Mouse (Mus musculus) splenic B cell, adult 2 months (primary cell): ENCODE measurements around the gene Plpp3.

ENCODE experiments used
- DNase-seq: peaks from one replicate; pipeline ENCODE4 v3.0.0-alpha.2; 2011; ENCODE audit warnings: low read depth, low spot score
- H3K27me3 ChIP-seq: 2 replicates; pipeline ENCODE4 v1.6.1; 2012; ENCODE audit warnings: mild to moderate bottlenecking, low read length, moderate library complexity, mixed read lengths; ENCODE audit not compliant: control insufficient read depth, poor library complexity, insufficient read depth, severe bottlenecking
- H3K36me3 ChIP-seq: 2 replicates; pipeline ENCODE4 v1.6.1; 2012; ENCODE audit warnings: mild to moderate bottlenecking, low read length, moderate library complexity, mixed read lengths; ENCODE audit not compliant: control insufficient read depth, poor library complexity, insufficient read depth, severe bottlenecking

Plpp3 gene

DNA sequence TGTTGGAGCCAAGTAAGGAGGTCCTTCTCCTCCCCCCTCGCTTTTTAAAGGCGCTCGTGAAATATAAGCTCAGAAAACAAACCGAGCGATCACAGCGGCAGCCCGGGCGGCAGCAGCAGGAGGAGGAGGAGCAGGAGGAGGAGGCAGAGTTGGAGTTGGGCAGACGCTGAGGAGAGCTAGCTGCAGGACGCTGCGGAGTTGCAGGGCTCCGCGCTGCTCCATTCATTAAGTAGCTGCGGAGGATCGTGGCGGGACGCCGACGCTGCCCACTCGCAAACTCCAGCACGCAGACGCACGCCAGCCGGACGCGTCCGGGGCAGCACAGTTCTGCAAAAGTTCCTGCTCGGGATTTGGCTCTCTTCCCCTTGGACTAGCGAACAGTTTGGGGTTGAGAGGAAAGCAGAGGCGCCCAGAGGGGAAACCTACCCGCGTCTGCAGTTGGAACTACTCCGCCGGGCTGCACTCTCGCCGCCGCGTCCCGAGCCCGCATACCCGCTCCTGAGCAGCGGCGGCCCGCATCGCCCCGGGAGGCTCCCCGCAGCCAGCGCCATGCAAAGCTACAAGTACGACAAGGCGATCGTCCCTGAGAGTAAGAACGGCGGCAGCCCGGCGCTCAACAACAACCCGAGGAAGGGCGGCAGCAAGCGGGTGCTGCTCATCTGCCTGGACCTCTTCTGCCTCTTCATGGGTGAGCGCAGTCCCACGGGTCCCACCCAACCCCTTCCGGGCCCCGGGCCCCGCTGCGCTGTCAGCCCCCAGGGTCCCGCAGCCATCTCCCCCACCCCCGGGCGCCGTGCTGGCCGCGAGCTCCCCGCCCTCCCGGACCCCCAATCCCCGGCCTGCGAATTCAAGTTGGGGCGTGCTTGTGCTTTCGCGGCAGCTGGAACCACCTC is at the start of gene Plpp3:
Plpp3 (plus strand) TSS at position 72 of the 893 bp plus-strand sequence.
- DNase-seq, result peak; percentile 51
- no peaks in the 10 kb centered on the region for H3K27me3 ChIP-seq

DNA sequence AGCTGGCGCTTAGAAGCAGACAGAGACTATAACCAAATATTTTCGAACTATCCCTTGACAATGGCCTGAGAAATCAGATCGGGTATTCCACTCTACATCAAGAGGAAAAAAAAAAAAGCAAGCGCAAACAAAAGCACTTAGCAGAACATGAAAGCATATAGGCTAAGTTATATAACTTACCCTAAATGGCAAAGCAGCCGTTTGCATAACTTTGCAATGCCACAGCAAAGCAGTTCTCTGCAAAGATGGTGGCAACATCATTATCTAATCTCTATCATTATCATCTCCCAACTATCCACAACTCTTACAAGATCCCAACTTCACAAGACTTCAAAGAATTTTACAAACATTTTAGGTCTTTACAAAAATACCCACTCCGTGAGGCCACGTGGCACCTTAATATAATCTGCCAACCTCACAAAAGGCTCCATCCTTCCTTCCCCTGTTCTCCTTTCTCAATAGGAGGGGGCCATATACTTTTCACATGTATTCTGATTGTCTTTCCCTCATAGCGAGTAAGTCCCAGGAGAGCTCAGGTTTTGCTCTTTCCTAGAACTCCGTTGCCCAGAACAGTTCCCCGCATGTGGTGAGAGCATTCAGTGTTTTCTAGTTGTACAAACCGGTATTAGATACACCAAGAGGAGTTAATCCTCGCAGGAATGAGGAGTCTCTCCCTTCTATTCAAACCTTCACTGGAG is 49.1 kb upstream of the Plpp3 start:
- no peaks in the 10 kb centered on the region for H3K36me3 ChIP-seq
- peaks cover 2% of the 10 kb centered on the region for H3K27me3 ChIP-seq
- no peak for DNase-seq

More for the DNA sequence above, at the start of gene Plpp3:
- 0 out of 2 replicates have a peak, but pooled peaks cover 2% of the 10 kb centered on the region for H3K36me3 ChIP-seq

- Histone ChIP-seq H3K36me3 (no peaks in the 10 kb centered on the region), H3K27me3 (peaks cover 2% of the 10 kb centered on the region)
- DNase-seq, result no peak
Observed at GRCm38 (mm10) chr4:105108641-105109198, 48.4 kb upstream of the Plpp3 start.

- peak; percentile 50 for DNase-seq
- Histone ChIP-seq H3K36me3 (no peaks in the 10 kb centered on the region), H3K27me3 (peaks cover 2% of the 10 kb centered on the region)
Observed at GRCm38 (mm10) chr4:105109199-105109989, 47.8 kb upstream of the Plpp3 start, which contains the start of gene Prkaa2. TSS of gene Prkaa2 (minus strand) at chr4:105109890.

DNA sequence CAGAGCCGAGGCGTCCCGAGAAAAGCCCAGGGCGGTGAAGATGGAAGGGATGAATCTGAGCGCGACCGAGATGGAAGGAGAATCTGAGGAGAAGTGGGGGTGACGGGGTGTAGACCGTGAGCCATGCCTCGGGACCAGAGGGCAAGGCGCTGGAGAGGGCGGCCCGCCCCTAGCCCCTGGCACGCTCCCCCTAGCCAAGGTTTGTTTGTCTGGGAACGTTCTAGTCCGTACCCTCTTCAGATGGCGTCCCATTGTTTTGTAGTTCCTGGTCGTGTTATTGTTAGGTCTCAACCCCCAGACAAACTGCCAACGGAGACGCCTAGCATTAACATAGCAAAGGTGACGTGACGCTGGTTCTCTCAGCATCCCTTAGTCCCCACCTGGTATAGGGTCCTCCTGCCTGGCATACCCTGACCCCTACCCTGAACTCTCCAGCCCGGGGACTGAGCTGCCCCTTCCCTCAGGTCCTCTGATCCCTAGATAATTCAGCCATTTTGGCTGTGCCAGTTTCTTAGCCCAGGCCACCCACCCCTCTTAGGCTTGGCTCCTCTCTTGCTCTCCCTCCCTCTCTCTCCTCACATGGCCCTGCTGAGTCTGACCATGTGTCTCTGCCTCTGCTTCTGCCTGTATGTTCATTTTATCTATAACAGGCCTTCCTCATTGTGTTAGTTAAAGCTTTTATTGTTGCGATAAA is 47.0 kb upstream of the Plpp3 start:
- no peaks in the 10 kb centered on the region for H3K36me3 ChIP-seq
- no peak for DNase-seq

DNA sequence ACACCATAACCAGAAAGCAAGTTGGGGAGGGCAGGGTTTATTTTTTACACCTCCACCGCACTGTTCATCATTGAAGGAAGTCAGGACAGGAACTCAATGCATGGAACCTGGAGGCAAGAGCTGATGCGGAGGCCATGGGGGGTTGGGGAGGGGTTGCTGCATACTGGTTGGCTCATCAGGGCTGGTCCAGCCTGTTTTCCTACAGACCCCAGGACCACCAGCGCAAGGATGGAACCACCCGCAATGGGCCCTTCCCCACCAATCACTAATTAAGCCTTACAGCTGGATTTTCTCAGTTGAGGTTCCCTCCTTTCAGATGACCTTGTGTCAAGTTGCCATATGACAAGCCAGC is 46.5 kb upstream of the Plpp3 start:
- H3K36me3 ChIP-seq, result no peaks in the 10 kb centered on the region
- DNase-seq, result no peak

More for the DNA sequence above, 47.0 kb upstream of the Plpp3 start:
- H3K27me3 ChIP-seq, result peaks cover 2% of the 10 kb centered on the region

GRCm38 (mm10) chr4:105111770-105112169 is 45.4 kb upstream of the Plpp3 start:
- no peak for DNase-seq
- Histone ChIP-seq H3K36me3 (no peaks in the 10 kb centered on the region), H3K27me3 (peaks cover 2% of the 10 kb centered on the region)

More for the DNA sequence above, 46.5 kb upstream of the Plpp3 start:
- peaks cover 2% of the 10 kb centered on the region for H3K27me3 ChIP-seq

DNA sequence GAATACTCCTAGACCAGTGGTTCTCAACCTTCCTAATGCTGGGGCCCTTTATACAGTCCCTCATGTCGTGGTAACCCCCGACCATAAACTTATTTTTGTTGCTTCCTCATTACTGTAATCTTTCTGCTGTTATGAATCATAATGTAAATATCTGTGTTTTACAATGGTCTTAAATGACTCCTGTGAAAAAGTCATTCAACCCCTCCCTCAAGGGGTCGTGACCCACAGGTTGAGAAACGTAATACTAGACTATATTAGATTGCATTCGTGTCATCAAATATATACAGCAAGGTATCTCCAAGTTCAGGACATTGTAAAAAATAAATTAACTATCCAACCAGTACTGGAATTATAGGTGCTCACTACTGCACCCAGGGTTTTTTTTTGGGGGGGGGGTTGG is 44.1 kb upstream of the Plpp3 start:
- no peaks in the 10 kb centered on the region for H3K36me3 ChIP-seq

GRCm38 (mm10) chr4:105113468-105113867 is 43.7 kb upstream of the Plpp3 start:
- Histone ChIP-seq H3K27me3 (peaks cover 2% of the 10 kb centered on the region), H3K36me3 (no peaks in the 10 kb centered on the region)
- DNase-seq, result no peak

More for the DNA sequence above, 44.1 kb upstream of the Plpp3 start:
- H3K27me3 ChIP-seq, result peaks cover 2% of the 10 kb centered on the region
- DNase-seq, result no peak

DNA sequence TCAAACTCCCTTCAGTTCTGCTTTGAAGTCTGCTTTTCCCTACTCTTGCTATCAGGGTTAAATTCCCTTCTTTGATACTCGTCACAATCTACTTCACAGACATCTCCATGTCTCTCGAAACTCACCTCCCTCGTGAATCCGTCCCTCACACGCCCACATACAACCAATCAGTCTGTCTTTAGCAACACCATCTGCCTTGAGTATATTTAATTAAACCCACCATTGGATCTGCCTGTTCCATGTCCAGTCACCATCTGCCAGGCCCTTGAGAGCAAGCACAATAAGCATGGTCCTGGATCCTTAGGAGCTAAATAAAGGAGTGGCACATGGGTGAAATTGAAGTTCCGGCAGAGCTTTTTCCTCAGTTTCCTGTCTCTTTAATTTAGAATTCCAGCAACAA is 36.1 kb upstream of the Plpp3 start:
- DNase-seq, result no peak
- Histone ChIP-seq H3K27me3 (no peaks in the 10 kb centered on the region), H3K36me3 (no peaks in the 10 kb centered on the region)

- peak; percentile 54 for DNase-seq
- H3K36me3 ChIP-seq, result no peaks in the 10 kb centered on the region
- H3K27me3 ChIP-seq, result no peaks in the 10 kb centered on the region
Observed at GRCm38 (mm10) chr4:105122429-105122828, 34.7 kb upstream of the Plpp3 start.

GRCm38 (mm10) chr4:105129212-105129611 is 27.9 kb upstream of the Plpp3 start:
- no peak for DNase-seq
- Histone ChIP-seq H3K36me3 (no peaks in the 10 kb centered on the region), H3K27me3 (no peaks in the 10 kb centered on the region)

GRCm38 (mm10) chr4:105131756-105132314 is 25.3 kb upstream of the Plpp3 start:
- DNase-seq, result no peak
- no peaks in the 10 kb centered on the region for H3K27me3 ChIP-seq
- no peaks in the 10 kb centered on the region for H3K36me3 ChIP-seq
